Mouse (Mus musculus) naive thymus-derived CD4-positive, alpha-beta T cell, adult 5 months (primary cell): ENCODE measurements around the gene Sval2. TPM values are rescaled to one million over a fixed set of nuclear protein-coding genes. Genes with fewer than 3 reads are reported as not detected.

ENCODE experiments used
- polyA plus RNA-seq: library from polyadenylated mRNA; unstranded; fragments of 100-300 nt; shearing (Covaris generic); gene quantifications from one replicate; pipeline ENCODE4 v1.2.1, GENCODE M21; 2017

Sval2 gene
- polyA plus RNA-seq, result not detected

DNA sequence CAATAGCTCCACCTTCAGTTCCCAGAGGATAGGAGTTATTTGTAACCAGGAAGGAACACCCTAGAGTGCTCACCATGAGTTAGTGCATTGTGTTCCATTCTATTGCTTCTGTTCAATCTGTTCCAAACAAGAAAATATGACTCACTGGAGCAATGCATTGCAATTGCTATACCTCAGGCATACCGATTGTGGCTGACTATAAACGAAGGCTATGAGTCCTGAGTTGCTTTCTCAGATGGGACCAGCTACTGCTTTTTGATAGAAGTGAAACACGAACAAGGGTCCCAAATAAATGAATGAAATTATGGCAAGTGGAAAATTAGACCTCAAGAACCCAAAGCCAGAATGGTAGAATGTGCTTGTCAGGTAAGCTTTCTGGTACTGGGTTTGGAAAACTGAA is at the start of gene Sval2:
Sval2 (plus strand) TSS at position 301 of the 400 bp plus-strand sequence.

DNA sequence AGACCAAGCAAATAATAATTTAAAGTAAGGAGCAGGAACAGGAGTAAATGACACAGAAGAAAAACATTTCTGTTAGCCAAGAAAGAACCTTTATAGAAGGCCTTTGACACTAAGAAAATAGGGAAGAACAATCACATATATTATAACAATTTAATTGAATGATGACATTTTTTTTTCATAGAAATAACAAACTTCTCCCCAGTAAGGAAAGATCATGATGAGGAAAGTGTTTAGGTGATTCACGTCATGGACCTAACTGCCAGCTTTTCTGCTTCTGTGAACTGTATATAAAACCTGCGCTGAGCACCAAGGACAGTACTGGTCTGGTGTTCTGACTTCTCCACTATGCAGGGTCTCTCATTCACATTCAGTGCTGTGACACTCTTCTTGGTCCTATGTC is 5.6 kb upstream of the Sval2 start, which contains the start of gene Pip:
Pip (plus strand) TSS at position 301 of the 400 bp plus-strand sequence.

Other genes starting within 250 kb of the Sval2 start
- gene Ephb6, start 247.5 kb upstream of the Sval2 start, polyA plus RNA-seq, result 38.5 TPM
- 0.51 TPM for gene Trpv6, start 216.6 kb upstream of the Sval2 start, polyA plus RNA-seq
- gene Trpv5, start 172.2 kb upstream of the Sval2 start, polyA plus RNA-seq, result 0.14 TPM
- not detected for gene Llcfc1, start 168.6 kb upstream of the Sval2 start, polyA plus RNA-seq
- not detected for gene Kel, start 148.7 kb upstream of the Sval2 start, polyA plus RNA-seq
- not detected for gene Olfr459, start 77.8 kb upstream of the Sval2 start, polyA plus RNA-seq
- gene Pip, start 5.5 kb upstream of the Sval2 start, polyA plus RNA-seq, result not detected
- not detected for gene Sval1, start 98.6 kb downstream of the Sval2 start, polyA plus RNA-seq
- gene Sval3, start 115.2 kb downstream of the Sval2 start, polyA plus RNA-seq, result not detected
- gene Sva, start 185.4 kb downstream of the Sval2 start, polyA plus RNA-seq, result not detected